Mouse (Mus musculus) right cerebral cortex, postnatal 4 days (tissue): ENCODE measurements around the gene Acat2.
"Not testable (repeated sequence)": the region's sequence is repeated elsewhere in the genome, so short reads cannot be mapped to it uniquely, and the experiment has no call there.

Experiments used
- DNase-seq: peaks from one replicate; pipeline ENCODE4 v3.0.0-alpha.2; 2022

Gene Acat2

DNA sequence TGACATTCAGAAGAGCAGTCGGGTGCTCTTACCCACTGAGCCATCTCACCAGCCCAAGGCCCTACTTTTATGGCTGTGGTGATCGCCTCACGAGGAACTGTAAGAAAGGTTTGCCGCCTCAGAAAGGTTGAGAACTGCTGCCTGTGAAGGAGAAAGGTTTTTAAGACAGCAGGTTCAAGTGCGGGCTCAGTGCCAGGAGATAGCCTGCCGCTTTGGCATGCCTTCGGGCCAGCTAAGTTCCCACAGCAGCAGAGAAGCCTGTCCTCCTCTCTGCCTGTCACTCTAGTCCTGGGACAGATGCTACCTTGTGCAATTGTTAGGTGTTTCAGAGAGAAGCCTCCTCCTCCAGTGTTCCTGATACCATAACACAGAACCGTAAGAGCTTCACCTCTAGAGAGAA lies 3.9 kb downstream of the Acat2 start:
- DNase-seq = no peak

DNA sequence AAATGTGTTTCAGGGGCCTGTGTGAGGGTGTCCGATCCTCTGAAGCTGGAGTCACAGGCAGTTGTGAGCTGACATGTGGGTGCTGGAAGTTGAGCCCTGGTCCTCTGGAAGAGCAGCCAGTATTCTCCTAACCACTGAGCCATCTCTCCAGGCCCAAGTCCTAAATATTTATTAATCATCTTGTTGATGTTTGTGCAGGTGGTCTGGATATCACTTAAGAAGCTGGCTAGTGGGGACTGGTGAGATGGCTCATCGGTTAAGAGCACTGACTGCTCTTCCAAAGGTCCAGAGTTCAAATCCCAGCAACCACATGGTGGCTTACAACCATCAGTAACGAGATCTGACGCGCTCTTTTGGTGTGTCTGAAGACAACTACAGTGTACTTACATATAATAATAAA lies 10.9 kb downstream of the Acat2 start:
- DNase-seq = no peak

DNA sequence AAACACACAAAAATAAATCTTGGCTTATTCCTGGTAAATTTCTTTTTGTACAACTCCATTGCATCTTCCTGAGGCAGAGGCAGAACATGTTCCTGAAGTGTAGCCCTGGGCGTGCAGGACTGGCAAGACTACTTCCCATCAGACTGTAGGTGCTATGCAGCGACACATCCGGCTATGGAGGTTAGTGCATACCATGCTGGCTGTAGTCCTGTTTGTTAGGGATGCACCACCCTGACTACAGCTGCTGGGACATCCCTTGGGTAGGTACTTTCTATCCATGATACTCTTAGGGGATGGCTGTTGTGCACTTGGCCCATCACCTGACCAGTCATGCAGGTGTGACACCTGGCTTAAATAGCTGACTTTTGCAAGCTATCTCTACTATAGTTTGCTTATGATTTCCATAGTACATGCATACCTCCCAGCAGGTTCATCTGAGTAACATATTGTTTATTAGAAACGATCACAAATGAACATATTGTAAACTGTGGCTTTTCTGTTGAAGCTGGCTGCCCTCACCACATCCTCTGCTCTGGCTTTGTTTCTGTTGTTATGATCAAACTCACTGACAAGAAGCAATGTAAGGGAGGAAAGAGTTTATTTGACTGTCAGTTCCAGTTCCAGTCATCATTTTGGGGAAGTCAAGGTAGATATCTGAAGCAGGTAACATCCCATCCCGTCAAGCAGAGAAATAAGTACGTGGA lies 17.9 kb downstream of the Acat2 start:
- no peak for DNase-seq

DNA sequence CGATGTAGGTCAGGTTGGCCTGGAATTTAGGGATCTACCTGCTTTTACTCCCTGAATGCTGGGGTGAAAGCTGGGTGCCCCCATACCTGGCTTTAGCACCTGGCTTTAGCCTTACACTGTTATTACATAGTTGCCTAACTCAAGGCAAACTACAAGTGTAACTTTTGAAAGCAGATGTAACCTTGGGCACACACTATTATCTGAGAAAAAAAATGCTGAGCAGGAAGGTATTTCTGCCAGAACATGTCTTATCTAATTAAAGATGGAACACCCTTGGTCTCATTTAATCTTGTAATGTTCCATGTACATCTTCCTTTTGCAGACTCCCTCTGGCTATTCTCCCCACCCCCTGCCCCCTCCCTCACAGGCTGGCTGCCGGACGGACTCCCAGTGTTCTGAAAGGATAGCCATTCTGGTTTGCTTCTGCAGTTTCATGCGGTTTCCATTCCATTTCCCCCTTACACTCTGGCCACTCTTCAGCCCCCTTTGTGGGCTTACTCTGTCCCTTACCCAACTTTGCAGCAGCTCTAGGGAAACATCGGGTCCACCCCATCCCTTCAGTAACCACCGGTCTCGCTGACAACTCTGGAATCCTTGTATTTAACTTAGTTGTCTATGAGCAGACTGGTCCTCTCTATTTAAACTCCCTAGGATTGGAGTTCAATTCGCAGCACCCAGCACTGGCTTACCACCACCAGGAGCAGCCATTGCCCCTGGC lies 18.8 kb downstream of the Acat2 start:
- no peak for DNase-seq

DNA sequence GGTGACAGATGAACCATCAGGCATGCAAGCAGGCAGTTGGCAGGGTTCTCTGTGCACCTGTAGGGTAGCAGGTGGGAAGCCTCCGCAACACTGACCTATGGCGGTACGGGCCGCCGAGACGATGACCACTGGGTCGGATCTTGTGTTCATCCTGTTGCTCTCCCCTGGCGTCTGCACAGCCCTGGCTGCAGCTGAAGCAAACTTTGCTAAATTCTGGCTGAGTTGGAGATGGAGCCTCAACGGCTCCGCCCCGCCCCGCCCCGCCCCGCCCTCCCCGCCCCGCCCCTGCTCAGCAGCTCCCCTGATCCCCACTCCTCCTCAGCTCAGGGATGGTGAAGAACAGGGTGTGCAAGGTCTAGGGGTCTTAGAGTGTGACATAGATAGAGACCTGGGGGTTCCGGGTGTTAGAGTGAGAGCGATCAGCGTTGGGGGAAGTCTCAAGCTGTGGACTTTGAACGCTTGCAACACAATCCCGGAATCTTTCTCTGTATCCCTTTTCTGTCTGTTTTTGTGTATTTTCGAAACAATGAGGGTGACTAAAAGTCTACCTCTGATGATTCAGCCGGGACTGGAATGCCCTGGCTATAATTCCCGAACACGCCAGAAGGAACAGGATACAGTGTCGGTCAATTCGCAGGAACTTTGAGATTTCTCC lies 20.3 kb downstream of the Acat2 start, which contains the start of gene Acat3:
Gene Acat3, minus strand, starts transcription at position 450 of the 655 bp plus-strand sequence.
- DNase-seq = no peak

DNA sequence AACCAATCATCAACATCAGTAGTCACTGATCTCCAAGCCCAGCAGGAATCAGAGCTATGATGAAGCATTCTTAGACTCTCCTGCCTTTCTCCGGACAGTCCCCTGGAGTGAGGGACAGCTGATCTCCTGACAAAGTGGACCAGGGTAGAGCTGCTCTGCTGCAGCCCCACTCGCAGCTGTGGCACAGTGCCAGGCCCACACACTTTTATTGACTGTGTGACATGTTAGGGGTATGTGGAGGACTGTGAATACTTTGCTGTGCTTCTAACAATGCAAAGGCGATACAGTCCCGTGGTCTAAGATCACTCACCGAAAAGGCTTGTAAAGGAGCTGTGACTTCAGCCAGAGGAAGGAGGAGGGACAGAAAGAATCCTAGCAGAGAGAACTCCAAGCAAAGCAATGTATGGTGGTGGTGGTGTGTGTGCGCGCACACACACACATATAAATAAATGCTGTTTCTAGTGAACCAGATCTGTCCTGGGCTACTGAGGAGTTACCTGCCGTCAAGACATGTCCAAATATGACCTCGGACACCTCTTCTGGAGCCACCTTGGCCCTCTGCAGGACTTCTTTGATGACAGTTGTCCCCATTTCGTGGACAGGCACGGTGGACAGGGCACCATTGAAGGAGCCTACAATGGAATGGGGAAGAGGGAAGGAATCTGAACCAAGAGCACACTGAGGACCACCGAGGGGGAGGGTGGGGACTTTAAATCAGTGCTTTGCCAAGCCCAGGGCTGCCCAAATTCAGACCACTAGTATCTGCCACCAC lies 21.0 kb downstream of the Acat2 start:
- DNase-seq = not testable (repeated sequence)

DNA sequence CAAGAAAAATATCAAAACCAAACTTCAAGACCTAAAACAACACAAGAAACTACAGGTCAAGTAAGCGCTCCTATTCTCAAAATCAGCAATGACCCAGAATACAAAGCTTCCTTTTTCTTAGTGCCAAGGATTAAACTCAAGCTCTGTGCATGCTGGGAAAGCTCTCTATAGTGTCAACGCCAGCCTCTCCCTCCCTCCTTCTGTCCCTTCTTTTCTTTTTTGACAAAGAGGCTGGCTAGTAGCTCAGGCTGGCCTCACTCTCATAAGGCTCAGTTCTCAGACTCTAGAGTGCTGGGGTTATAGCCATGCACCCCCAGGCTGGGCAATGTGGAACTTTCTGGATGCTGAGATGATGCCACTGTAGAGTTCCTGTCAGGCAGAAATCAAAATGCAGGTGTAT lies 22.5 kb downstream of the Acat2 start:
- no peak for DNase-seq

DNA sequence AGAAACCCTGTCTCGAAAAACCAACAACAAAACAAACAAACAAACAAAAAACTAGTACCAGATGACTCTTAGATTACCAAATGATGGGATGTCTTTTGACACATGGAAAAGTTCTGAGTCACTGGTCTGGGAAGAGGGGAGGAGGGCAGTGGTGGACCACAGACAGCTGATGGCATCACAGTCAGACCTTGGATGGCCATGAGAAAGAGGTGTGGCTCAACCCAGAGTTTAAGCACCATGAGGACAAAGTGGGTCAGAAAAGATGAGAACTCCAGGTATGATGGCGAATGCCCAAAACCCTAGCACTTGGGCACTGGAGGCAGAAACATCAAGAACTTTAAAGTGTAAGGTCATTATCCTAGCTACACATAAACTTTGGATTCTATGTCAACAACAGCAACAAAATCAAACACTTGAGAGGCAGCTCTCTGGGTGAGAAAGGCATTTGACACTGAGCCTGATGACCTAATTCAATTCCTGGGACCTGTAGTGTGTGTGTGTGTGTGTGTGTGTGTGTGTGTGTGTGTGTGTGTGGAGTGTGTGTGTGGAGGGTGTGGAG lies 23.1 kb downstream of the Acat2 start:
- DNase-seq = no peak

DNA sequence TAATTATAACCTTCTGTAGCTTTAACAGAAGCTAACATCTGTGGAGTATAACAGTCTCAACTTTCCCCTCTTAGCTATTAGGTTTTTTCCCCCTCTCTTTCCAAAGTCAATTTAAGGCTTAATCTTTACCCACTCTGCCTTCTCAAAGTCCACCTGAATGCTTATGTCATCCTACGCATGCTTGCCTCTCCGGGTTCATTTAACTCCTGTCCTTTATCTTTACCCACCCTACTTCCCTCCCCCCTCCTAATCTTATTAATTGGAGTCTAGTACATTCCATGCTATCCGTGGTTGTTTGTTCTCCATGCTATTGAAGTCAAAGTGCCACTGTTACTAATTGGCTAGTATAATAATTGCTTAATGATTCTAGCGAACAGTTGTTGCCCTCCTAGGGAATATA lies 24.8 kb downstream of the Acat2 start:
- DNase-seq = no peak

DNA sequence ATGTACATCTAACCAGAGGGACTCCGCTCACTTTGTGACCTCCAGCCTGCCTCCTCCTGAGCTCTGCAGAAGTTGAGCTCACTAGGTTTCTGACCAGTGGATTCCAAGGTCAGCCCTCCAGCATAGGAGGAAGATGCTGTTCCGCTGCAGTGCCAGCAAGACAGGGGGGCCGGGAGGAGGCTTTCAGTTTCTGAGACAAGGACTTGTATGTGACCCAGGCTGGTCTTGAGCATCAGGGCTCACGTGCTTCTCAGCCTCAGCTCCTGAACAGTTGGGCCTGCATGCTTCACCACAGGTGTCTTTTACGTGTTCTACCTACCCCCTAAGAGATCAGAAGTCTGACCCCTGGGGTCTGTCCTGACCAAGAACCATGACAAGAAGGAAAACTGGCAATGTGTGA lies 29.0 kb downstream of the Acat2 start:
- DNase-seq = not testable (repeated sequence)

DNA sequence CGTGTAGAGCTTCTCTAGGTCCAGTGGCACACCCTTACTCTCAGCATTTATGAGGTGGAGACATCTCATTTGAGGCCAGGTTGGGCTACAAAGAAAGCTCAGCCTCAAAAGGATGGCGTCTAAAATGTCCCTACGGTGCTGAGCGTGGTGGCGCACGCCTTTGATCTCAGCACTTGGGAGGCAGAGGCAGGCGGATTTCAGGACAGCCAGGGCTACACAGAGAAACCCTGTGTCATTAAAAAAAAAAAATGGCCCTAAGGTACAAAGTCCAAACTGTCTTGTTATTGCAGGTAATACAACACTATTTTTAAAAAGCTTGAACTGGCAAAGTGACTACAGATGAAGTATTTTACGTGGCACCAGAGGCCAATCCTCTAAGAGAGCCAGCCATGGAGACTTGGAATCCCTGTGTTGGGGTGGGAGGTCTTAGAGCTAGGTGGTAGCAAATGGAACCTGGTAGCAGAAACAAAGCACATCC lies 34.8 kb downstream of the Acat2 start:
- no peak for DNase-seq

DNA sequence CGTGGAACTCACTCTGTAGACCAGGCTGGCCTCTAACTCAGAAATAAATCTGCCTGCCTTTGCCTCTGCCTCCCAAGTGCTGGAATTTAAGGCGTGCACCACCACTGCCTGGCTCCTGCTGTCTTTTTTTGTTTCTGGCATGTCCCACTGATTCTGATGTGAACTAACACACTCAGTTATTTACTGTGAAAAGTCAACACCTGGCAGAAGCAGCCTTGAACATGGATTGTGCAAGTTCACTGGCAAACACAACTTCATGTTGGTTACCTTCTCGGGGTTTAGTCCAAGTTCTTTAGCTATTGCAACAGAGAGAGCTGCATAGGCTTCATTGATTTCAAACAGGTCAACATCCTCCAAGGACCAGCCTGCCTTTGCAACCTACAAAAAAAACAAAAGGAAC lies 35.5 kb downstream of the Acat2 start:
- DNase-seq = no peak

DNA sequence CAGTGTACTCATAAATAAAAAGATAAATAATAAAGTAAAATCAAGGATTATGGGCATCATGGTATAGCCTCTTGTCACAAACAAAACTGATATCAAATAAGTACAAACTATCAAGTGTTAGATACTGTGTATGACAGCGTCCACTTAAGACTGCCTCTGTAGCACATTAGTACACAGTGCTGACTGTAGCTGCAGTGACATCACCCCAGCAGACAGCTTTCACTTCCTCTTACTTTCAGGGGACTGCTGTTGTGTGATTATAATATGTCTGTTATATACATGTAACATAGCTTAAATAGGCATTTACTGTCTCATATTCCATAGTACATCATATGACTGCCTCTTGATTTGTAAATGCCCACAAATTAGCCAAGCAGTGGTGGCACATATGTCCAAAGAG lies 39.5 kb downstream of the Acat2 start:
- no peak for DNase-seq

DNA sequence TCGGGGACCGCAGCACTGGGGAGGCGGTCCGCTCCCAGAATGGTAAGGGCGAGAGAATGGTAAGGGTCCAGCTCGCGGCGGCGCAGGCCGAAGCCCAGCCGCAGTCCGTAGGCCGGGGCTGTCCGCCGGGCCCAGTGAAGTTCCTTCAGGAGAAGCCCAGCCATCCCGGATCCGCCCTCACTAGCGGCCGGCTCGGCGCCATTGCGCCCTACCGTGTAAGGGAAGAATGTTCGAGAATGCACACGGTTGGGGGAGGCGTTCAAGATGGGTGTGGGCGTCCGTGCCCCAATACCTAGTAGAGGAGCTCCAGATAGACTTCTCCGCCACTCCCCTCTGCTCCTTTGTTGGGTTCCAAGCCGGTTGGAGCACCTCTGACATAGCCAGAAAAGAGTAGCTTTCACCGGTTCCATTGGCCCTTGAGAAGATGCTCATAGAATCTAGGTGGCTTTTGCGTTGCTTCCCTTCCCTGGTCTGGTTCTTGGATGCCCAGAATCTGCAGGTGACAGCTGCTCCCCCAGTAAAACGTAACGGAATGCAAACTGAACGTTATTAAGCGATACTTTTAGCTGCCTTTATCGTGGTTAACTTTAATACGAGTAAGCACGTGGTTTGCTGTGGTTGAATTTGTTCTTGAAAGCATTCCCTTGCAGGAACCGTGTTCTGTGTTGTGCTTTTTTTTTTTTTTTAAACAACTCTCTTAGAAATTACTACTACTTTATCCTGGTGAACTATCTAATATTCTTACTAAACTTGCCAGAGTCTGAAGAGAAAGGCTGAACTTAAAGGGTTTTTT lies 43.8 kb downstream of the Acat2 start:
- DNase-seq = peak; percentile 53

DNA sequence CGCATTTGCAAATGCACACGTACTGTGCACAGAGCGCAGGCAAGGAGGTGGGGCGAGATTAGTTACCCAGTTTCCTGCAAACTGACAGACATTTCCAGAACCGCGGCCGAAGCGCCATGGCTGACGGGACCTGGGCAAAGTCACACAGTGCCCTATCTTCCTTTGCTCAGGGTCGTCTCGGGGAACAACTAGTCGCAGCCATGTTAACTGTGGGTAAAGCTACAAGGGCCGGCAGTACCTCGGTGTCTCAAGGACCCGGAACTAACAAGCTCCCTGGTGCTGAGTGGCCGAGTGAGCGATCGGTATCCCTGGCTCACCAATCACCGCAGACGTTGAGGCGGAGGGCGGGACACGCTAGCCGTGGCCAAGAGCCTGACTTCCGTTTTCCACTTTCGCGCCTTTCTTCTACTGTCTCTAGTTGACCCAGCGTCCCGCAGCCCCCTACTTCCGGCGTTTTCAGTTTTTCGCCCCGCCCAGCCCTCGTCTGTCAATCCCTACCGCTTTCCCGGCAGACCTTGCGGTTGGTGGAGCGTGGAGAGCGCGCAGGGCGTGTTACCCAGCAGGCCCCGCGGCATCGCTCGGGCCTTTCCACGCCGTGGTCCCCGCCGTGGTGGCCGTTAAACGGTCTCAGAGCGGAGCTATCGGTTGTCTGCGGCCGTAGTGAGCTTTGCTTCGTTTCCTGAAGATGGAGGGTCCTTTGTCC lies 44.5 kb downstream of the Acat2 start, which contains the start of gene Mrpl18:
Gene Mrpl18, minus strand, starts transcription at position 465 of the 703 bp plus-strand sequence.
- peak; percentile 95 for DNase-seq

DNA sequence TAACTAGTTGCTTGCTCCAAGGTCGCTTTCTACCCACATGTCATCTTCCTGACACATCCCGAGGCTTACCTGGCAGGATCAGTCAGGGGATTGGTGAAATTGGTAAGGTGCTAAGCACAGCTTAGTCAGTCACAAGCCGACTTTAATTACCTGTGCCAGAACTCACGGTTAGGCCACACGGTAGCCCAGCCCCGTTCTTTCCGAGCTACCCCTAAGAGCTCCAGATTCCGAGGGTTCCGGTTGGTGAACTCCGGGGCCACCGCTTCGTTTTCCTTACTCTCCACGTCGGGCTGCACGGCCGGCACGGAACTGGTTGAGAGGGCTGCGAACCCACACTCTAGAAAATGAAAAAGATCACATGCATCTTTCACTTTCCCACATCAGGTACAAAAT lies 45.1 kb downstream of the Acat2 start, which contains the start of gene Tcp1:
Gene Tcp1, plus strand, starts transcription at position 214 of the 393 bp plus-strand sequence.
- no peak for DNase-seq

DNA sequence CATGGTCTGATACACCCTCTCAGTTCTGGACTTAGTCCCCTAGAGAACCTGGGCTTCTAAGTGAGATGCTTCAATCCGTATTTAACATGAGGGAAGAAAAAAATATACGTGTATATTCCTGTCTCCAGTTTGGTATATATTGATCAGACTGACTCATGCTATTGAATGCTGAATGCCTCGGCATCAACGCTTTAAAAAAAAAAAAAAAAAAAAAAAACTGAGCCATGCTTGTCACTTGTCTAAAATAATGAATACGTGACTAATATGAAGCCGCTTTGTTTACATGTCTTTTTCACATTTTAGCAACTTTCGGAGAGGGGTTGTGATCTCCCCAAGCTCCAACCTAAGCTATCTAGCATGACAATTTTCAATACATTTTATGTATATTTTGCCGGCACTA lies 50.2 kb downstream of the Acat2 start:
- no peak for DNase-seq

DNA sequence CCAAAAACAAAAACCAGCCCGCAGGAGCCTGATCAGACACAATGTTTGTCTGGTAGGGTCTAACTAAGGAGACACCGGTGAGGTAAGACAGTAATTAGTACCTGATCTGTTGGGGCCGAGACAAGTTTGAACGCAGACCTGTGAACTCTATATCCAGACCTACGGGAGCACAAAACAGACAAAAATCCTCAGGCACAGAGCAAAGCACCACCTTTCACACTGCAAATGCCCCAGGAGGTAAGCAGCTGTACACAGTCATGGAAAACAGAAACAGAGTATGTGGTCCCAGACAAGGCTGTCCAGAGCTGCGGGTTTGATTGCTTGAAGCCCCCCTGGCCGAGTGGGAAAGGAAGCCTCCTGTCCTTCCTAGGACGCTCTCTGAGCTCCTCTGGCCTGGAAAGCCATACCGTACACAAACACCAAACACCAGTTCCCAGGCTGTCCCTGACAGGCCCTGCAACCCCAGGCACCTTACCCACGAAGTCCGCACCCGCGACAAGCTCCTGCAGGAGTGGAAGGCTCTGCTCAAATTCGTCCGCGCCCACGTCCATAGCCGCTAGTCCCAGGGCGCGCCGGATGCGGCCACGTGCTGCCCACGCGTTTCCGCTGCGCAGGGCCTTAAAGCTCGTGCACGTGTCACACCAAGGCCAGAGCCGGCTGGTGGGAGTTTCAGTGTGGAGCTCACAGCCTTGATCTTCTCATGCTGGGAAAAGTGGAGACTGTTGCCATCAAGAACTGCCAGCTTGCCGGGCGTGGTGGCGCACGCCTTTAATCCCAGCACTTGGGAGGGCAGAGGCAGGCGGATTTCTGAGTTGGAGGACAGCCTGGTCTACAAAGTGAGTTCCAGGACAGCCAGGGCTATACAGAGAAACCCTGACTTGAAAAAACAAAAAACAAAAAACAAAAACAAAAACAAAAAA lies 50.9 kb downstream of the Acat2 start, which contains the start of gene Pnldc1:
Gene Pnldc1, minus strand, starts transcription at position 870 of the 920 bp plus-strand sequence.
- no peak for DNase-seq

DNA sequence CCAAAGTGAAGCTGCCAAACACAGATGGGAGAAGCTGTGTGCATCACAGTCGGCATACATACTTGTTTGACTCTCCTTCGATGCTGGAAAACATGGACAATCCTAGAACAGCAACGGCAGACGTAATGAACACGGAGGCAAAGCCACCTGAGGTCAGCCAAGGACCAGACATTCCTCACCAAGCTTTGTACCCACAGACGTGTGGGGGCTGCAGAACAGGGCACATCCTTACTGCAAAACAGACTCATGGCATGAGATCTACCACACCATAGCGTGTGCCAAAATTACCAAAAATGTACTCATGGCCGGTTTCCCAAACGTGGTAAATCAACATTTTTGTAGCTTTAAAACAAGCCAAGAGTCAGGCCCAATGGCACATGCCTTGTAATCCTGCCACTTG lies 54.1 kb downstream of the Acat2 start:
- DNase-seq = no peak

DNA sequence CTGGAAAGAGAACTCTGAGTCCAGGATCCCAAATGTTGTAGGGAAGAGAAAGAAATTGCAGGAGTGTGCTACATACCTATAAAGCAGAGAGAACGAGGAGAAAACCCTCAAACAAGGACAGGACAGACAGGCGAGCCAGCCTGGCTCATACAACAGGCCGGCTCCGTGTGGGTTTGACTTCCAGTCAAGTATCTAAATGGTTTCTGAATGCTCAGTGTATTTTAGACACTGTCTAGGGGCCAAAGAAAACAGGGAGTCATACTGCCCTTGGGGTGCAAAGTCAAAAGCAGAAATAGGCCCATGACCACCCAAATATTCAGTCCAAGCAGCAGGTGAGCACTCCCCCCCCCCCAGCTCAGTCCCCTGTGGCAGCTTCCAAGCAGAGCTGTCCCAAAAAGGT lies 54.7 kb downstream of the Acat2 start:
- DNase-seq = no peak
